Mouse (Mus musculus) lung, embryonic 16.5 days (tissue): Measurements from ENCODE around the gene Il27. TPM values are rescaled to one million over a fixed set of nuclear protein-coding genes. Genes with fewer than 3 reads are reported as not detected.
A peak's percentile ranks its signal among the peaks of the same experiment; 100 is the strongest.
"Not testable (repeated sequence)": the region's sequence is repeated elsewhere in the genome, so short reads cannot be mapped to it uniquely, and the experiment has no call there.

Source experiments
- ATAC-seq: fragments of 200-750 bp; cut with Nextera tagmentation; 2 replicates; pipeline ENCODE4 v1.8.0; 2017; ENCODE audit warnings: low read depth, mild to moderate bottlenecking, moderate library complexity
- H3K27ac ChIP-seq: fragments of 300-500 bp; sonication (generic); 2 replicates; pipeline ENCODE4 v1.5.1; 2014; ENCODE audit warnings: mild to moderate bottlenecking, control low read depth, low read length
- H3K27me3 ChIP-seq: fragments of 300-500 bp; sonication (generic); 2 replicates; pipeline ENCODE4 v1.6.1; 2014; ENCODE audit warnings: low read depth, low read length, mixed read lengths; ENCODE audit not compliant: control insufficient read depth, insufficient read depth
- H3K36me3 ChIP-seq: fragments of 300-500 bp; sonication (generic); 2 replicates; pipeline ENCODE4 v1.6.1; 2014; ENCODE audit warnings: low read length; ENCODE audit not compliant: control insufficient read depth, insufficient read depth
- H3K4me1 ChIP-seq: fragments of 300-500 bp; sonication (generic); replicated peaks from 2 replicates; pipeline ENCODE4 v1.6.1; 2014; ENCODE audit warnings: low read length, mixed read lengths; ENCODE audit not compliant: control insufficient read depth, insufficient read depth
- H3K4me2 ChIP-seq: fragments of 300-500 bp; sonication (generic); 2 replicates; pipeline ENCODE4 v1.6.1; 2014; ENCODE audit warnings: low read depth, low read length, control low read depth
- H3K4me3 ChIP-seq: fragments of 300-500 bp; sonication (generic); 2 replicates; pipeline ENCODE4 v1.5.1; 2014; ENCODE audit warnings: mild to moderate bottlenecking, low read length, control low read depth
- H3K9ac ChIP-seq: fragments of 300-500 bp; sonication (generic); 2 replicates; pipeline ENCODE4 v1.6.1; 2014; ENCODE audit warnings: low read length, control low read depth
- H3K9me3 ChIP-seq: fragments of 300-500 bp; sonication (generic); 2 replicates; pipeline ENCODE4 v1.6.1; 2016; ENCODE audit warnings: low read length; ENCODE audit not compliant: control insufficient read depth
- WGBS: fragments of 180-500 bp; shearing (Covaris S2); extraction: QIAGEN DNeasy Blood & Tissue Kit; methylation state at CpG from one replicate; pipeline ENCODE4 v1.1.7; 2014; 5-methylcytosine and 5-hydroxymethylcytosine counted together
- polyA plus RNA-seq: library from polyadenylated mRNA; unstranded; fragments of >200 nt; fragmentation: Nextera tagmentation; extraction: Ambion mirVana; gene quantifications from 2 replicates; pipeline ENCODE4 v1.2.1, GENCODE M21; 2015

The Il27 gene
- polyA plus RNA-seq, result not detected in 2 replicates

GRCm38 (mm10) chr7:126594862-126595561 is at the start of gene Il27:
Il27 (minus strand) TSS chr7:126594941.
- H3K27me3 ChIP-seq, result no peaks in the 10 kb centered on the region
- no peaks in the 10 kb centered on the region for H3K36me3 ChIP-seq
- no peak within 1 kb of the TSS for H3K27ac ChIP-seq
- no peak within 1 kb of the TSS for H3K4me3 ChIP-seq
- H3K9ac ChIP-seq, result no peak within 1 kb of the TSS
- no peaks in the 10 kb centered on the region for H3K9me3 ChIP-seq
- no peak within 1 kb of the TSS for H3K4me2 ChIP-seq
- 79% methylated on average over 11 of the region's 11 CpGs for WGBS
- no peak for ATAC-seq
- no peaks in the 10 kb centered on the region for H3K4me1 ChIP-seq

GRCm38 (mm10) chr7:126644345-126644744 is 49.6 kb upstream of the Il27 start:
- no peaks in the 10 kb centered on the region for H3K9me3 ChIP-seq
- no peak overlapping the region for H3K4me3 ChIP-seq
- H3K27me3 ChIP-seq, result no peaks in the 10 kb centered on the region
- H3K27ac ChIP-seq, result no peak overlapping the region
- H3K9ac ChIP-seq, result no peak overlapping the region
- H3K36me3 ChIP-seq, result no peaks in the 10 kb centered on the region
- ATAC-seq, result no peak
- H3K4me1 ChIP-seq, result no peaks in the 10 kb centered on the region
- WGBS, result 74% methylated on average over 3 of the region's 3 CpGs
- H3K4me2 ChIP-seq, result no peak overlapping the region

DNA sequence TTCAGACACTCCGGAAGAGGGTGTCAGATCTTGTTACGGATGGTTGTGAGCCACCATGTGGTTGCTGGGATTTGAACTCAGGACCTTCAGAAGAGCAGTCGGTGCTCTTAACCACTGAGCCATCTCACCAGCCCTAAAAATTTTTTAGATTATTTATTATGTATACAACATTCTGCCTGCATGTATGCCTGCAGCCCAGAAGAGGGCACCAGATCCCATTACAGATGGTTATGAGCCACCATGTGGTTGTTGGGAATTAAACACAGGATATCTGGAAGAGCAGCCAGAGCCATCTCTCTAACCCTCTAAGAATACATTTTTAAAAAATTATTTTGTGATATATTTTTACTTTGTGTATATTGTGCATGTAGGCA is 48.5 kb upstream of the Il27 start:
- not testable (repeated sequence) for H3K4me3 ChIP-seq, H3K9ac ChIP-seq, H3K4me2 ChIP-seq, H3K27me3 ChIP-seq, H3K4me1 ChIP-seq, H3K36me3 ChIP-seq, H3K9me3 ChIP-seq, H3K27ac ChIP-seq
- peak; percentile 47; the same call in 1 of the 2 replicates for ATAC-seq
- 56% methylated on average over 3 of the region's 3 CpGs for WGBS

DNA sequence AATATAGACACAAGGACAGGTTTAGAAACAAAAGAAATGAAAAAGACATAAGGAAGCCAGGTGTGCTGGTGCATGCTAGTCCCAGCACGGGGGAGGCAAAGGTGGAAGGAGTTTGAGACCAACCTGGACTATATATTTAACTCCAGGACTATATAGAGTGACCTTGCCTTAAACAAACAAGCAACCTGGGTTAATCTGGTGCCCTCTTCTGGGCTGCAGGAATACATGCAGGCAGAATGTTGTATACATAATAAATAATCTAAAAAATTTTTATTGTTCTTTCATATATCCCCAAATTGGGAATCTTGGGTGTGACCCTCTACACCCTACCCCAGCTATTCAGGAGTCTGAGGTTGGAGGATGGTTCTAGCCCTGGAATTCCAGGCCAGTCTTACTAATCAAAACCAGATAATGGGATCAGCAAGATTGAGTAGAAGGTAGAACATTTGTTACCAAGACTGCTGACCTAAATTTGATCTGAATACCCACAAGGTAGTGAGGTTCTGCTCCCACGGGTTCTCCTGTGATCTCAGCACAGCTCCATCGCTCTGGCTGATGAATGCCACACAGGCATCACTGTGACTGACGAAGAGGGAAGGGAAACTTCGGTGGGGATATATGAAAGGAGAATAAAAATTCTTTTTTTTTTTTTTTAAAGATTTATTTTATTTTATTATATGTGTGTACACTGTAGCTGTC is 48.0 kb upstream of the Il27 start:
- Histone ChIP-seq H3K9ac (no peak overlapping the region), H3K9me3 (no peaks in the 10 kb centered on the region), H3K4me1 (no peaks in the 10 kb centered on the region), H3K4me2 (no peak overlapping the region), H3K27ac (no peak overlapping the region), H3K36me3 (no peaks in the 10 kb centered on the region), H3K4me3 (no peak overlapping the region), H3K27me3 (no peaks in the 10 kb centered on the region)
- 66% methylated on average over 5 of the region's 5 CpGs for WGBS
- no peak for ATAC-seq

DNA sequence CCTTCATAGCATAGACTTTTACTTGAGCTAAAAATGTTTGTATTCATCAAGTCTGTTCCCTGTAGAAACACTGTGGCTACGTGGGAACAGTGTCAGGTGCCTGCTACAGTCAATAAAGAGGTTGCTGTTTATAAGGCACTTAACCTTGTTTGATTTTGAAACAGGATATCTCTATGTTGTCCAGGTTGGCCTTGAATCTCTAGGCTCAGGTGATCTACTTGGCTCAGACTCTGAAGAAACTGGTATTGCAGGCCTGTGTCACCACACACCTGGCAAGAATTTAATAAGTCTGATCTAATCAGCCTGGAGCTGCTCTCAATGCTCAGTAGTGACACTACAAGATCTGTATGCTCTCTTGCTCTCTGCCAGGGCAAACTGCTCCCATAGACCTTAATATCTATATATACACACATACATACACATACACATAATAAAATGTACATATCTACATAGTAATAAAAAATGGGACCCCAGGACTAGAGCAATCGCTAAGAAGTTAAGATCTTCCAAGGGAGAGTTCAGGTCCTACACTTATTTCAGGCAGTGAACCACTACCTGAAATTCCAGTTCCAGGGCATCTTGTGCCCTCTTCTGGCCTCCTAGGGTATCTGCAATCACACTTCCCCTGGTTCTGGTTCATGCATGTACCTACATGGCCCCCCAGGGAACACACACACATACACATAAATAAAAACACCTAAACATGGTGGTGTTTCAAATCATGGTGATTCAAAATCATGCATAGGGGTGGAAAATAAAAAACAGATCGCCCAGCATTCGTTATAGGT is 42.2 kb upstream of the Il27 start:
- no peak overlapping the region for H3K4me3 ChIP-seq
- peak; percentile 68 for ATAC-seq
- no peaks in the 10 kb centered on the region for H3K9me3 ChIP-seq
- H3K36me3 ChIP-seq, result no peaks in the 10 kb centered on the region
- H3K4me1 ChIP-seq, result no peaks in the 10 kb centered on the region
- peak overlapping the region; percentile 22; the same call in 1 of the 2 replicates for H3K27ac ChIP-seq
- H3K27me3 ChIP-seq, result no peaks in the 10 kb centered on the region
- peak overlapping the region; percentile 4; the same call in 1 of the 2 replicates for H3K9ac ChIP-seq
- no peak overlapping the region for H3K4me2 ChIP-seq
- 9% methylated on average over 4 of the region's 4 CpGs for WGBS

DNA sequence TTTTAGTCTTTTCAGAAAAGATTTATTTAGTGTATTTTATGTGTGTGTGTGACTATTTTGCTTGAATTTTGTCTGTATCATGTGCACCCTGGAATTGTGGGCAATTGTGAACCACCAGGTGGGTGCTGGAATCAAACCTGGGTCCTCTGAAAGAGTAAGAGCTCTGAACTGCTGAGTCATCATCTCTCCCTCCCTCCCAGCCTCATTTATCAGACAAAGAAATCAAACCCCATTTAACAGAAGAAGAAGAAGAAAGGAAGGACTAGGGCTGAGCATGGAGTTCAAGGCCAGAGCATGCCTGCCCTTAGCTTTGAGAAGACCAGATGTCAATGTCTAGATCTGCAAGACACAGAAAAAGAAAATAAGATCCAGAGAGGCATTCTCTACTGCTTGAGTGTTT is 40.6 kb upstream of the Il27 start:
- Histone ChIP-seq H3K4me2 (no peak overlapping the region), H3K27me3 (no peaks in the 10 kb centered on the region), H3K4me1 (no peaks in the 10 kb centered on the region), H3K27ac (no peak overlapping the region), H3K9me3 (no peaks in the 10 kb centered on the region), H3K36me3 (no peaks in the 10 kb centered on the region), H3K9ac (no peak overlapping the region), H3K4me3 (no peak overlapping the region)
- ATAC-seq, result no peak

- H3K9me3 ChIP-seq, result no peaks in the 10 kb centered on the region
- no peak for ATAC-seq
- H3K27ac ChIP-seq, result no peak overlapping the region
- H3K4me1 ChIP-seq, result no peaks in the 10 kb centered on the region
- no peaks in the 10 kb centered on the region for H3K36me3 ChIP-seq
- no peaks in the 10 kb centered on the region for H3K27me3 ChIP-seq
- 77% methylated on average over 2 of the region's 2 CpGs for WGBS
- no peak overlapping the region for H3K4me3 ChIP-seq
- no peak overlapping the region for H3K9ac ChIP-seq
- no peak overlapping the region for H3K4me2 ChIP-seq
These were observed 37.7 kb upstream of the Il27 start for GRCm38 (mm10) chr7:126632478-126632877.

GRCm38 (mm10) chr7:126630824-126631518 is 36.2 kb upstream of the Il27 start, which contains the start of gene Nupr1:
Nupr1 (minus strand) TSS chr7:126630861.
- Histone ChIP-seq H3K9ac (no peak within 1 kb of the TSS), H3K27me3 (no peaks in the 10 kb centered on the region), H3K4me3 (no peak within 1 kb of the TSS), H3K4me2 (no peak within 1 kb of the TSS), H3K4me1 (0 out of 2 replicates have a peak, but pooled peaks cover under 1% of the 10 kb centered on the region), H3K27ac (no peak within 1 kb of the TSS), H3K36me3 (no peaks in the 10 kb centered on the region), H3K9me3 (no peaks in the 10 kb centered on the region)
- ATAC-seq, result no peak
- WGBS, result 79% methylated on average over 4 of the region's 4 CpGs
